Mouse (Mus musculus): ENCODE data around the gene Eif2b2.

GRCm38 (mm10) chr12:85208687-85209199 is 10.5 kb upstream of the Eif2b2 start:
- TF ChIP-seq CTCF (IDR thresholded peaks at IDR 0.05) (no peak), EP300 (IDR thresholded peaks at IDR 0.05) (no peak)

Data from lung, postnatal 0 days (tissue).